Mouse (Mus musculus): ENCODE results near the gene Slc34a1. TPM values are rescaled to one million over a fixed set of nuclear protein-coding genes. Genes with fewer than 3 reads are reported as not detected.
A peak's percentile ranks its signal among the peaks of the same experiment; 100 is the strongest.

The Slc34a1 gene
- polyA plus RNA-seq, 1 experiment = not detected

- peaks cover 24% of the 10 kb centered on the region for H3K4me1 ChIP-seq (ENCODE audit: control insufficient read depth, insufficient read depth, low read length)
- no peak overlapping the region for H3K4me3 ChIP-seq (ENCODE audit: insufficient read depth, low read depth, low read length)
- 83% methylated on average over 1 of the region's 1 CpGs for WGBS
- no peak for TF ChIP-seq CTCF (IDR thresholded peaks at IDR 0.05; ENCODE audit: insufficient read depth, low read depth, low read length)
- TF ChIP-seq POLR2A (IDR thresholded peaks at IDR 0.05; ENCODE audit: insufficient read depth, low read depth, low read length) = no peak
- H3K27ac ChIP-seq (ENCODE audit: insufficient read depth, low read depth, low read length) = no peak overlapping the region
Observed at GRCm38 (mm10) chr13:55400039-55400346, 2.0 kb downstream of the Slc34a1 start.

GRCm38 (mm10) chr13:55403266-55403665 lies 5.3 kb downstream of the Slc34a1 start:
- peak overlapping the region; percentile 98 for H3K27ac ChIP-seq (ENCODE audit: insufficient read depth, low read depth, low read length)
- peaks cover 35% of the 10 kb centered on the region for H3K4me1 ChIP-seq (ENCODE audit: control insufficient read depth, insufficient read depth, low read length)
- H3K4me3 ChIP-seq (ENCODE audit: insufficient read depth, low read depth, low read length) = no peak overlapping the region
- 74% methylated on average over 7 of the region's 7 CpGs for WGBS
- TF ChIP-seq CTCF (IDR thresholded peaks at IDR 0.05; ENCODE audit: insufficient read depth, low read depth, low read length) = no peak
- TF ChIP-seq POLR2A (IDR thresholded peaks at IDR 0.05; ENCODE audit: insufficient read depth, low read depth, low read length) = no peak

DNA sequence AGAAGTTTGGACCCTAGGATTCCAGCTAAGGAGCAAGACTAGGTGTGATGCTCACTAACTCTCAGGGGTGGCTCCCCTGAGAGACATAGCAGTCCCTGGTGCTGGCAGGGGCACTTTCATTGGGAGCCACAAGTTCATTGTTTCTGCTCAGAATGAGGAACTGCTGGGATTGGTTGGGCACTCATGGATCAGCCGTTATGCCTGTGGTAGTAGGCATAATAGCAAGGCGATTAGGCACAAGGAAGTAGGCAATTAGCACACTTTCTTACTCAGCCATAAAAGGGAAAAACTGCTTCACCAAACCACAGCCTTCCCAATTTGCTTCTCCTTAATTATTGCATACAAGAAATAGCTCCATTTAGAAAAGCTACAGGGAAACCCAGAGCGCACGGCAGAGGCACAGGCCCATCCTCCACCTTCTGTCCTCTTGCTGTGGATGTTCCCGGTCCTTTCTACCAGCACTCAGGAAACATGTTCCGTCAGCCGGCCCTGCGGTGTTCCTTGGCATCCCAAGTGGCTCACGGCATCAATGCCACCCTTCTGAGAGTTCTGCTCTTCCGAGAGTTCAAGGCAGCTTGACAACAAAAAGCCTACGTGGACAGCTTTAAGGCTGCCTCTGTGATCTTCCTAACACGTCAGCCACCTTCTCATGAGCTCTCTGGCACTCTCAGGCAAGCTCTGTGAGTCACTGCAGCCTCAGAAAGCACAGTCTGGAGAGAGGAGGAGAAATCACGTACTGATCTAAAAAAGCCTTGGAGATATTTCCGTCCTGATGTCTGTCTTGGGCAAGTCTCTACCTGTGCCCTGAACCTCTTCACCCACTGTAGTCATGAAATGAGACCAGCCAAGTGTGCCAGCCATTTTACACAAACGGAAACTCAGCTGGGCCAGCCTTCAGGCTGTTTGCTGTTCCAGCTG lies 6.2 kb downstream of the Slc34a1 start:
- peaks cover 35% of the 10 kb centered on the region for H3K4me1 ChIP-seq (ENCODE audit: control insufficient read depth, insufficient read depth, low read length)
- TF ChIP-seq POLR2A (IDR thresholded peaks at IDR 0.05; ENCODE audit: insufficient read depth, low read depth, low read length) = no peak
- TF ChIP-seq CTCF (IDR thresholded peaks at IDR 0.05; ENCODE audit: insufficient read depth, low read depth, low read length) = no peak
- WGBS = 14% methylated on average over 15 of the region's 15 CpGs
- H3K4me3 ChIP-seq (ENCODE audit: insufficient read depth, low read depth, low read length) = peak overlapping the region; percentile 13; the same call in 1 of the 2 replicates
- H3K27ac ChIP-seq (ENCODE audit: insufficient read depth, low read depth, low read length) = peak overlapping the region; percentile 98

GRCm38 (mm10) chr13:55404853-55405782 lies 7.1 kb downstream of the Slc34a1 start:
- peaks cover 35% of the 10 kb centered on the region for H3K4me1 ChIP-seq (ENCODE audit: control insufficient read depth, insufficient read depth, low read length)
- 11% methylated on average over 11 of the region's 11 CpGs for WGBS
- H3K4me3 ChIP-seq (ENCODE audit: insufficient read depth, low read depth, low read length) = no peak overlapping the region
- TF ChIP-seq CTCF (IDR thresholded peaks at IDR 0.05; ENCODE audit: insufficient read depth, low read depth, low read length) = peak; percentile 87
- no peak for TF ChIP-seq POLR2A (IDR thresholded peaks at IDR 0.05; ENCODE audit: insufficient read depth, low read depth, low read length)
- peak overlapping the region; percentile 98 for H3K27ac ChIP-seq (ENCODE audit: insufficient read depth, low read depth, low read length)

DNA sequence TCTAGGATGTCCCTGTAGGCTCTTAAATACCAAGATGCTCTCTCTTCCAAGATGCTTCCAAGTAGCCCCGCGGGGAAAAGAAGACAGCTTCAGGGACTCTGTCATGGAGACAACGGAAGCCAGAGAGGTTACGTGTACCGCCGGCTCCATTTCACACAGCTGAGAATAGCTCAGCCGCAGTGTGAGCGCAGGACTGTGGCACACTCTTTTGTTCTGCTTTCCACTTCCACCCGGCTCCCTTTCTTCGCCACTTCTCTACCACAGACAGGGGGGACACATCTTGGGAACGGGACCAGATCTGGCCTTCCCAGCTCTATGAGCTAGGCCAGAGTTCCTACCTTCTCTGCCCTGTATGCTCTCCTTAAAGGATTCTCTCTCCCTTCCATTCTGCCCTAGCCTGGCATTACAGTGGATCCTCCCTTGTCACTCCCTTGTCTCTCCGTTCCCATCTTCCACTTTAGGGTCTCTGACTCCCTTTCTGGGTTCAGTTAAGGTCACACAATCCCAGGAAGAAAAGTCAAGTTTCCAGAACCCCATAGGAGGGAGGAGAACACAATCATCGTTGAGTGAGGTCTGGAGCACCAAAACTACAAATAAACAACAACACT lies 7.9 kb downstream of the Slc34a1 start:
- peak overlapping the region; percentile 48 for H3K27ac ChIP-seq (ENCODE audit: insufficient read depth, low read depth, low read length)
- H3K4me1 ChIP-seq (ENCODE audit: control insufficient read depth, insufficient read depth, low read length) = peaks cover 35% of the 10 kb centered on the region
- H3K4me3 ChIP-seq (ENCODE audit: insufficient read depth, low read depth, low read length) = no peak overlapping the region
- TF ChIP-seq CTCF (IDR thresholded peaks at IDR 0.05; ENCODE audit: insufficient read depth, low read depth, low read length) (no peak), POLR2A (IDR thresholded peaks at IDR 0.05; ENCODE audit: insufficient read depth, low read depth, low read length) (no peak)
- 26% methylated on average over 13 of the region's 13 CpGs for WGBS

GRCm38 (mm10) chr13:55407341-55407740 lies 9.4 kb downstream of the Slc34a1 start:
- Histone ChIP-seq H3K27ac (ENCODE audit: insufficient read depth, low read depth, low read length) (no peak overlapping the region), H3K4me3 (ENCODE audit: insufficient read depth, low read depth, low read length) (no peak overlapping the region), H3K4me1 (ENCODE audit: control insufficient read depth, insufficient read depth, low read length) (peaks cover 33% of the 10 kb centered on the region)
- WGBS = 92% methylated on average over 4 of the region's 4 CpGs
- TF ChIP-seq CTCF (IDR thresholded peaks at IDR 0.05; ENCODE audit: insufficient read depth, low read depth, low read length) (no peak), POLR2A (IDR thresholded peaks at IDR 0.05; ENCODE audit: insufficient read depth, low read depth, low read length) (no peak)

GRCm38 (mm10) chr13:55408546-55409120 lies 10.6 kb downstream of the Slc34a1 start:
- no peak overlapping the region for H3K27ac ChIP-seq (ENCODE audit: insufficient read depth, low read depth, low read length)
- 90% methylated on average over 19 of the region's 19 CpGs for WGBS
- H3K4me3 ChIP-seq (ENCODE audit: insufficient read depth, low read depth, low read length) = no peak overlapping the region
- TF ChIP-seq POLR2A (IDR thresholded peaks at IDR 0.05; ENCODE audit: insufficient read depth, low read depth, low read length) (no peak), CTCF (IDR thresholded peaks at IDR 0.05; ENCODE audit: insufficient read depth, low read depth, low read length) (no peak)
- peaks cover 23% of the 10 kb centered on the region for H3K4me1 ChIP-seq (ENCODE audit: control insufficient read depth, insufficient read depth, low read length)

- no peak for TF ChIP-seq POLR2A (IDR thresholded peaks at IDR 0.05; ENCODE audit: insufficient read depth, low read depth, low read length)
- Histone ChIP-seq H3K27ac (ENCODE audit: insufficient read depth, low read depth, low read length) (no peak overlapping the region), H3K4me1 (ENCODE audit: control insufficient read depth, insufficient read depth, low read length) (peaks cover 7% of the 10 kb centered on the region), H3K4me3 (ENCODE audit: insufficient read depth, low read depth, low read length) (no peak overlapping the region)
- WGBS = 89% methylated on average over 7 of the region's 7 CpGs
Observed at GRCm38 (mm10) chr13:55411826-55412225, 13.8 kb downstream of the Slc34a1 start.

Data from olfactory bulb, adult 2 months (tissue).